Mouse (Mus musculus): ENCODE measurements around the gene Scamp3. TPM values are rescaled to one million over a fixed set of nuclear protein-coding genes. Genes with fewer than 3 reads are reported as not detected.
"Not testable (repeated sequence)": the region's sequence is repeated elsewhere in the genome, so short reads cannot be mapped to it uniquely, and the experiment has no call there.

Gene Scamp3
- polyA plus RNA-seq, 1 experiment from 2014 or later, result 83.4 TPM

DNA sequence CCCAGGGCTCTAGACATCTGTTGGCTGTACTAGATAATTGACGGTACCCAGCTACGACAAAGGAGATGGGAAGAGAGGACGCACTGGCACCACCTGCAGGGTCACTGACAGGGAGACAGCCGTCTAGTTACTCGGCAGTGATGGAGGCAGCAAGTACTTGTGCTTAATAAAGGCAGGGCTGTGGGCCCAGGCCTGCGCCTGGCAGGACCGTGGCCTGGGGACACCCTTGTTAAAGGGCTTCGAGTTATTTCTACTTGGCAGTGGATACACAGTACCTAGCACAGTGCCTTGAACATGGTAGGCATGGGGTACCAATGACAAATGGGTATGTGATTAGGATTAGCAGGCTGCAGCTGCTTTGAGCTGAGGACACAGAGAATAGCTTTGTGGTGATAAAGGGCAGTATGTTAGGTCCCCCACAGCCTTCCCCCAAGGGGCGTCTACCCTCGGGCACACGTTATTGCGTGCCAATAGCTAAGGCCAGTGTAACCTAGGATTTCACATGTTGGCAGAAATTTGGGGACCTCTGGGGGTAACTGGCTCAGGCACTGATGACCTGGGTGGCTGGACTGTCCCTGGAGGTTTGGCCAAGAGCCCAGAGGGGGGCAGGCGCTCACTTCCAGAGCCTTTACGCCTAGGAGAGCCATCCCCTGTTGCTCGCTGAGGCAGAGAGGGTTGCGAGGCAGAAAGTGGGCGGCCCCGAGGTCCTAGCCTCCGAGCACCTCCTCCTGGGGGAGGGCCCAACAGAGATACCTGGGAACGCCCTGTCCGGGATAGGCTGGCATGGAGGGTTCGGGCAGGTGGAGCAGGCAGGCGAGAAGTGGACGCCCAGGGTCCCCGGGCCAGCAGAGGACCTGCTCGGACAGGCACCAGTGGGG lies 29.9 kb upstream of the Scamp3 start:
- Histone ChIP-seq H3K9me3 (no peaks in the 10 kb centered on the region), H3K4me3 (peak overlapping the region; percentile 32), H3K36me3 (no peaks in the 10 kb centered on the region), H3K4me2 (peak overlapping the region; percentile 63), H3K9ac (0 out of 2 replicates have a peak overlapping the region, but pooled peaks have one; percentile 41), H3K27ac (replicated peaks) (no peak overlapping the region), H3K4me1 (peaks cover 8% of the 10 kb centered on the region), H3K27me3 (replicated peaks) (peaks cover 97% of the 10 kb centered on the region)
- 19% methylated on average over 26 of the region's 26 CpGs for WGBS
- ATAC-seq (ENCODE audit: extremely low read depth, insufficient number of reproducible peaks, low FRiP score, low TSS enrichment), result peak; percentile 17; the same call in 1 of the 2 replicates

- no peak for ATAC-seq (ENCODE audit: extremely low read depth, insufficient number of reproducible peaks, low FRiP score, low TSS enrichment)
- 8% methylated on average over 15 of the region's 15 CpGs for WGBS
- Histone ChIP-seq H3K9ac (0 out of 2 replicates have a peak overlapping the region, but pooled peaks have one; percentile 41), H3K4me2 (peak overlapping the region; percentile 63), H3K9me3 (no peaks in the 10 kb centered on the region), H3K4me3 (peak overlapping the region; percentile 32), H3K4me1 (peaks cover 8% of the 10 kb centered on the region), H3K27me3 (replicated peaks) (peaks cover 97% of the 10 kb centered on the region), H3K36me3 (no peaks in the 10 kb centered on the region), H3K27ac (replicated peaks) (no peak overlapping the region)
Observed at GRCm38 (mm10) chr3:89147979-89148311, 29.3 kb upstream of the Scamp3 start.

DNA sequence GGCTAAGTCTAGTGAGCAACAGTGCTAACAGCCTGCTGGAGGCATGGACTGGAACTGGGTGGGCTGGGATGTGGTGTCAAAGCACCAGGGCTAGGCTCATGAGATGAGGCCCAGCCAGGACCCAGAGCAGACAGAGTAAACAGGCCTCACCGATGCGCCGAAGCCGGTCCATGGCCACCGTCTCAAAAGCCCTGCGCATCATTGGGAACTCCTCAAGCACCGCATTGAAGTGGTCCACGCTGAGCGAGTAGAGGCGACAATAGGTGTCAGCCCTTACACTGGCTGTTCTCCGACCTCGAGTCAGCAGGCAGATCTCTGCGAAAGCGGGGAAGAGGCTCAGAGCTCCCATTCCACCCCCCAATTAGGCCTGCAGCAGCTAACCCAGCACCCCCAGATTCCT lies 28.7 kb upstream of the Scamp3 start:
- no peak overlapping the region for H3K9ac ChIP-seq
- no peak overlapping the region for H3K4me2 ChIP-seq
- 68% methylated on average over 14 of the region's 14 CpGs for WGBS
- no peak overlapping the region for H3K27ac ChIP-seq (replicated peaks)
- no peaks in the 10 kb centered on the region for H3K9me3 ChIP-seq
- no peak overlapping the region for H3K4me3 ChIP-seq
- peaks cover 95% of the 10 kb centered on the region for H3K27me3 ChIP-seq (replicated peaks)
- H3K36me3 ChIP-seq, result no peaks in the 10 kb centered on the region
- ATAC-seq (ENCODE audit: extremely low read depth, insufficient number of reproducible peaks, low FRiP score, low TSS enrichment), result no peak
- peaks cover 8% of the 10 kb centered on the region for H3K4me1 ChIP-seq

DNA sequence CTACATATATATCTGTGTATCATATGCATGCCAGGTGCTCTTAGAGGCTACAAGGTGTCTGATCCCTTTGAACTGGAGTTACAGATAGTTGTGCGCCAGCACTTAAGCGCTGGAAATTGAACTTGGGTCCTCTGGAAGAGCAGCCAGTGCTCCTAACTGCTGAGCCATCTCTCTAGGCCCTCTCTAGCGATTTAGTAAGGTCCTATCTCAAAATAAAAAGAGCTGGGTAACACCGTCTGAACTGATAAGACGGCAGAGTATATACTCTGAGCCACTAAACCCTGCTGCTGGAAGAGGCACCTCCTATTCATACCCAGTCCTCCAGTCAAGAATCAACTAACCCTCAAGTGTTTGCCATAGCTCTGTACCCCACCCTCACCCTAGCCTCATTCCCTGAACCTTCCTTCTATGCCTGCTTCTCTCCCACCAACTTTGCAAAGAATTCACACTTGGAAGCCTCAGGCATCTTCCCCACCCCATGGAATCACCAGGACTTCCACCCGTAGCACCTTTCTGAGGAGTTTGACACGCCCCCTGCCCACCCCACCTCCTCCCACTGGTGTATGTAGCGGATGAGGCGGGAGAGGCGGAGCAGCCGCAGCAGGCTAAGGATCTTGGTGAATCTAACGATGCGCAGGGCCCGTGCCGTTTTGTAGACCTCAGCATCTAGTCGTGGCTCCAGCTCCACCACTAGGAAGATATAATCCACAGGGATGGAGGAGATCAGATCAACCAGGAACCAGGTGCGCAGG lies 25.0 kb upstream of the Scamp3 start:
- ATAC-seq (ENCODE audit: extremely low read depth, insufficient number of reproducible peaks, low FRiP score, low TSS enrichment), result no peak
- 39% methylated on average over 17 of the region's 17 CpGs for WGBS

GRCm38 (mm10) chr3:89156951-89157350 lies 20.3 kb upstream of the Scamp3 start:
- Histone ChIP-seq H3K4me1 (peaks cover 17% of the 10 kb centered on the region), H3K36me3 (no peaks in the 10 kb centered on the region), H3K4me2 (no peak overlapping the region), H3K4me3 (no peak overlapping the region), H3K9ac (no peak overlapping the region), H3K27ac (replicated peaks) (no peak overlapping the region), H3K27me3 (replicated peaks) (peaks cover 65% of the 10 kb centered on the region), H3K9me3 (no peaks in the 10 kb centered on the region)
- WGBS, result 76% methylated on average over 8 of the region's 8 CpGs
- ATAC-seq (ENCODE audit: extremely low read depth, insufficient number of reproducible peaks, low FRiP score, low TSS enrichment), result no peak

More for the DNA sequence above, 25.0 kb upstream of the Scamp3 start:
- Histone ChIP-seq H3K27me3 (replicated peaks) (peaks cover 83% of the 10 kb centered on the region), H3K9ac (no peak overlapping the region), H3K4me2 (no peak overlapping the region), H3K36me3 (no peaks in the 10 kb centered on the region), H3K4me1 (peaks cover 8% of the 10 kb centered on the region), H3K4me3 (no peak overlapping the region), H3K9me3 (no peaks in the 10 kb centered on the region), H3K27ac (replicated peaks) (no peak overlapping the region)

- Histone ChIP-seq H3K9me3 (no peaks in the 10 kb centered on the region), H3K27me3 (replicated peaks) (peaks cover 50% of the 10 kb centered on the region), H3K27ac (replicated peaks) (no peak overlapping the region), H3K4me1 (peaks cover 18% of the 10 kb centered on the region), H3K36me3 (no peaks in the 10 kb centered on the region), H3K9ac (no peak overlapping the region), H3K4me3 (peak overlapping the region; percentile 61; the same call in 1 of the 2 replicates), H3K4me2 (0 out of 2 replicates have a peak overlapping the region, but pooled peaks have one; percentile 99)
- ATAC-seq (ENCODE audit: extremely low read depth, insufficient number of reproducible peaks, low FRiP score, low TSS enrichment), result no peak
- WGBS, result 22% methylated on average over 7 of the region's 7 CpGs
Observed at GRCm38 (mm10) chr3:89158651-89159050, 18.6 kb upstream of the Scamp3 start.

DNA sequence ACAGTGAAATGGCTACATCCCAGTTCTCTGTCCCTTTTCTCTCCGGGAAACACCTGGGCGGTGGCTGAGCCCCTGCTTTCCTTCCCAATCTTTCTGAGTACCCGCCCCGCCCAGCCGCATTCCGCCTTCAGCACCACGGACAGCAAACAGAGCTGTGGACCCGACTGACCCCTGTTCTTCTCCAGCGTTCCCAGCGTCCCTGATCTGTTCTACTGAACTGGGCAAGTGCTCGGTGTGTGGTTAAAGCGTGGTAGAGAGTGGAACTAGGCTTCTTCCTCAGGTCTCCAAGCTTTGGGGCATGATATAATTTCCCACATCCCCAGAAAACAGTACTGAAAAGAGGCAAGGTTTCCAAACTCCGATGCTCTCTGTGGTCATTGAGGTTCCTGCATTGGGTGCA lies 18.1 kb upstream of the Scamp3 start:
- Histone ChIP-seq H3K36me3 (no peaks in the 10 kb centered on the region), H3K4me3 (peak overlapping the region; percentile 61), H3K4me1 (peaks cover 23% of the 10 kb centered on the region), H3K9me3 (no peaks in the 10 kb centered on the region), H3K4me2 (peak overlapping the region; percentile 99), H3K9ac (0 out of 2 replicates have a peak overlapping the region, but pooled peaks have one; percentile 71), H3K27ac (replicated peaks) (no peak overlapping the region), H3K27me3 (replicated peaks) (peaks cover 44% of the 10 kb centered on the region)
- 2% methylated on average over 13 of the region's 13 CpGs for WGBS
- ATAC-seq (ENCODE audit: extremely low read depth, insufficient number of reproducible peaks, low FRiP score, low TSS enrichment), result no peak

DNA sequence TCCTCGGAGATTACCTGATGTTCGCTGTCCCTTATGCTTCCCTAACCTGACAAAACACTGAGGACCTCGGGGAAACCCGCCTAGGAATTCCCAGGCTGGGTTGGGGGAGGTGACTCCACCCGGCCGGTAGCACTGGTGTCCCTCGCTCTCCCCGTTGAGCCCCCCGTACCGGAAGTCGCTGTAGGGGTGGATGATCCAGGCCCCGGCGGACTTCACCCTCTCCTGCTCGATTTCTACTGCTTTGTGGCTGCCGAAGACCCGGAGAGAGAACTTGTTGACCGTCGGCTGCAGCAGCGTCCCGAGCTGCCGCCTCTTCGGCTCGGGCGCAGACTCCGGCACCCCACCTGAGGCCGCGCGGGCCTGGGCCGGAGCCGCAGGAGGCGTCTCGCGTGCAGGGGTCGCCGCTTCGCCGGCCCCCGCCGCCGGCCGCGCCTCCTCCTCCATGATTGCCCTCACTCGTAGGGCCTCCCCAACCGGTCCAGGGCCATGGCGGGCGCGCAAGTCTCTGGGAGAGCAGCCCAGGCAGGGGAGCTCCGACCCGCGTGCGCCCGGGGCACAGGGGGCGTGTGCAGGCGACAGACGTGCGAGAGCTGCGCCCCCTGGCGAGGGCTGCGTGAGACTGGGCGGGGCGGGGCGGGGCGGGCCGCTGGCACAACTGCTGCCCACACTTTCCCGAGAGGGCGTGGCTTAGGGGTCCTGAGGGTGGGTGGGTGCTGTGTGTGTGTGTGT lies 17.5 kb upstream of the Scamp3 start, which contains the start of gene Hcn3:
Hcn3 (minus strand) TSS at position 581 of the 729 bp plus-strand sequence.
- Histone ChIP-seq H3K27me3 (replicated peaks) (peaks cover 41% of the 10 kb centered on the region), H3K27ac (replicated peaks) (no peak within 1 kb of the TSS), H3K9ac (peak within 1 kb of the TSS; percentile 71), H3K4me1 (peaks cover 24% of the 10 kb centered on the region), H3K4me3 (peak within 1 kb of the TSS; percentile 61), H3K9me3 (no peaks in the 10 kb centered on the region), H3K36me3 (no peaks in the 10 kb centered on the region), H3K4me2 (peak within 1 kb of the TSS; percentile 99)
- ATAC-seq (ENCODE audit: extremely low read depth, insufficient number of reproducible peaks, low FRiP score, low TSS enrichment), result peak; percentile 60; the same call in 1 of the 2 replicates
- WGBS, result under 1% methylated on average over 61 of the region's 66 CpGs

DNA sequence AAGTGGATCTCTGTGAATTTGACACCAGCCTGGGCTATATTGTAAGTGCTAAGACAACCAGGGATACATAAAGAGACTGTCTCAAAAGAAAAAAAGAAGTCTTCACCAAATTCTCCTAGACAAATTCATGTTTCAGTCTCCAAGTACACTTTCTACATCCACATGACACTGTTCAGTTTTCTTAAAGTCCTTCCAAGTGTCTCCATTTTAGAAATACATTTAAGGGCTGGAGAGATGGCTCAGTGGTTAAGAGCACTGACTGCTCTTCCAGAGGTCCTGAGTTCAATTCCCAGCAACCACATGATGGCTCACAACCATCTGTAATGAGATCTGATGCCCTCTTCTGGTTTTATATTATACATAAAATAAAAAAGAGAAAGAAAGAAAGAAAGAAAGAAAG lies 16.1 kb upstream of the Scamp3 start:
- ATAC-seq (ENCODE audit: extremely low read depth, insufficient number of reproducible peaks, low FRiP score, low TSS enrichment); H3K4me3 ChIP-seq; H3K36me3 ChIP-seq; H3K9ac ChIP-seq; H3K9me3 ChIP-seq; H3K4me2 ChIP-seq; H3K27ac ChIP-seq (replicated peaks): not testable (repeated sequence)
- Histone ChIP-seq H3K27me3 (replicated peaks) (peaks cover 32% of the 10 kb centered on the region), H3K4me1 (peaks cover 34% of the 10 kb centered on the region)

DNA sequence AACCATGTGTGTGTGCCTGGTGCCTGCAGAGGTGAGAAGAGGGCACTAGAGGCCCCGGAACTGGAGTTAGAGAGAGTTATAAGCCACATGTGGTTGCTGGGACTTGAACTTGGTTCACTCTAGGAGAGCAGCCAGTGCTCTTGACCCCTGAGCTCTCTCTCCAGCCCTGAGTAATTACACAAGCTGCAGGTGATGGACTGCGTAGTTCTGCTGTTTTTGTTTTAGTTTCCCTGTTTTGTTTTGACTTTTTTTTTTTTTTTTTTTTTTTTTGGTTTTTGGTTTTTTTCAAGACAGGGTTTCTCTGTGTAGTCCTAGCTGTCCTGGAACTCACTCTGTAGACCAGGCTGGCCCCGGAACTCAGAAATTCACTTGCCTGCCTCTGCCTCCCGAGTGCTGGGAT lies 15.5 kb upstream of the Scamp3 start:
- no peak overlapping the region for H3K4me2 ChIP-seq
- no peaks in the 10 kb centered on the region for H3K9me3 ChIP-seq
- H3K9ac ChIP-seq, result no peak overlapping the region
- H3K27ac ChIP-seq (replicated peaks), result no peak overlapping the region
- no peak overlapping the region for H3K4me3 ChIP-seq
- no peak for ATAC-seq (ENCODE audit: extremely low read depth, insufficient number of reproducible peaks, low FRiP score, low TSS enrichment)
- 78% methylated on average over 4 of the region's 4 CpGs for WGBS
- H3K27me3 ChIP-seq (replicated peaks), result peaks cover 31% of the 10 kb centered on the region
- peaks cover 40% of the 10 kb centered on the region for H3K4me1 ChIP-seq
- peaks cover 3% of the 10 kb centered on the region for H3K36me3 ChIP-seq

- no peaks in the 10 kb centered on the region for H3K9me3 ChIP-seq
- no peak overlapping the region for H3K4me3 ChIP-seq
- H3K9ac ChIP-seq, result no peak overlapping the region
- H3K4me2 ChIP-seq, result no peak overlapping the region
- H3K36me3 ChIP-seq, result peaks cover 16% of the 10 kb centered on the region
- no peak for ATAC-seq (ENCODE audit: extremely low read depth, insufficient number of reproducible peaks, low FRiP score, low TSS enrichment)
- H3K27ac ChIP-seq (replicated peaks), result no peak overlapping the region
- H3K27me3 ChIP-seq (replicated peaks), result peaks cover 19% of the 10 kb centered on the region
- H3K4me1 ChIP-seq, result peaks cover 41% of the 10 kb centered on the region
- WGBS, result 74% methylated on average over 1 of the region's 1 CpGs
Observed at GRCm38 (mm10) chr3:89163123-89163522, 14.2 kb upstream of the Scamp3 start.

Data from heart, embryonic 13.5 days (tissue).